Mouse (Mus musculus) NIH3T3 (cell line): ENCODE results near the gene Ppcdc.

Source experiments
- DNase-seq: peaks from one replicate; pipeline ENCODE4 v3.0.0-alpha.2; 2012; ENCODE audit warnings: low read depth

Gene Ppcdc

GRCm38 (mm10) chr9:57354377-57355183 is 85.3 kb downstream of the Ppcdc start:
- no peak for DNase-seq

GRCm38 (mm10) chr9:57351277-57351676 is 88.6 kb downstream of the Ppcdc start:
- no peak for DNase-seq

- DNase-seq, result no peak
Measured at GRCm38 (mm10) chr9:57345902-57346301, 94.0 kb downstream of the Ppcdc start.

- no peak for DNase-seq
Measured at GRCm38 (mm10) chr9:57343752-57344151, 96.2 kb downstream of the Ppcdc start.

GRCm38 (mm10) chr9:57342906-57343474 is 96.9 kb downstream of the Ppcdc start:
- DNase-seq, result peak; percentile 38

- DNase-seq, result no peak
Measured at GRCm38 (mm10) chr9:57342186-57342585, 97.7 kb downstream of the Ppcdc start.

GRCm38 (mm10) chr9:57340361-57340760 is 99.6 kb downstream of the Ppcdc start:
- DNase-seq, result no peak

GRCm38 (mm10) chr9:57339577-57340210 is 100.2 kb downstream of the Ppcdc start:
- no peak for DNase-seq

GRCm38 (mm10) chr9:57338706-57339105 is 101.2 kb downstream of the Ppcdc start:
- no peak for DNase-seq
